Mouse (Mus musculus) myocyte (in vitro differentiated cells): ENCODE measurements at regions not wholly inside any gene's neighbourhood (a gene's known extent, or its start where the extent isn't known, plus 50 kb on each side); places are given as distances from the start of the nearest gene placed in this dataset.

Experiments
- CEBPB ChIP-seq: IDR thresholded peaks from 2 replicates; pipeline ENCODE4 v1.6.1; 2011; ENCODE audit warnings: mild to moderate bottlenecking, moderate library complexity; ENCODE audit not compliant: poor library complexity, insufficient read depth, severe bottlenecking
- E2F4 ChIP-seq: IDR thresholded peaks from one replicate; pipeline ENCODE4 v1.6.1; 2011; ENCODE audit warnings: mild to moderate bottlenecking, control low read depth, moderate library complexity; ENCODE audit not compliant: insufficient read depth
- MAX ChIP-seq: IDR thresholded peaks from one replicate; pipeline ENCODE4 v1.6.1; 2011; ENCODE audit warnings: low read depth, mild to moderate bottlenecking, control low read depth
- MYOD1 ChIP-seq, 3 experiments: IDR thresholded peaks; one replicate each; pipeline ENCODE4 v1.6.1; 2011; ENCODE audit warnings: control low read depth in 2 of 3, low read depth in 2 of 3, mild to moderate bottlenecking in 2 of 3, moderate library complexity in 1 of 3; ENCODE audit not compliant: insufficient read length in 2 of 3, control insufficient read depth in 1 of 3
- MYOG ChIP-seq, 3 experiments: IDR thresholded peaks; one replicate each; pipeline ENCODE4 v1.6.1; 2011; ENCODE audit warnings: control low read depth in 2 of 3, low read depth in 2 of 3, mild to moderate bottlenecking in 2 of 3; ENCODE audit not compliant: insufficient read length in 2 of 3, control insufficient read depth in 1 of 3, insufficient read depth in 1 of 3
- POLR2A ChIP-seq: IDR thresholded peaks from one replicate; pipeline ENCODE4 v1.6.1; 2011; ENCODE audit warnings: low read depth, mild to moderate bottlenecking, control low read depth, moderate library complexity; ENCODE audit not compliant: insufficient read length
- TCF12 ChIP-seq: IDR thresholded peaks from one replicate; pipeline ENCODE4 v1.6.1; 2011; ENCODE audit warnings: mild to moderate bottlenecking, control low read depth; ENCODE audit not compliant: poor library complexity, insufficient read depth, severe bottlenecking
- TCF3 ChIP-seq: IDR thresholded peaks from one replicate; pipeline ENCODE4 v1.6.1; 2011; ENCODE audit warnings: low read depth, control low read depth; ENCODE audit not compliant: insufficient read length

- TF ChIP-seq MAX, result no peak
- TF ChIP-seq MYOD1 (IDR thresholded peaks at IDR 0.05; ENCODE audit: control insufficient read depth in 1 of 3, insufficient read length in 2 of 3, low read depth in 2 of 3), result no peak
- TF ChIP-seq POLR2A, result no peak
- no peak for TF ChIP-seq E2F4
- no peak for TF ChIP-seq TCF12
- TF ChIP-seq TCF3, result no peak
- no peak for TF ChIP-seq MYOG (IDR thresholded peaks at IDR 0.05; ENCODE audit: control insufficient read depth in 1 of 3, insufficient read depth in 1 of 3, insufficient read length in 2 of 3, low read depth in 2 of 3)
- no peak for TF ChIP-seq CEBPB
Measured at GRCm38 (mm10) chr12:71541961-71542360, 232.3 kb downstream of the Dact1 start.
